Mouse (Mus musculus): ENCODE data around the gene Zkscan6. TPM values are rescaled to one million over a fixed set of nuclear protein-coding genes. Genes with fewer than 3 reads are reported as not detected.

The Zkscan6 gene
- total and polyA plus RNA-seq, 2 experiments from 2014 or later: 7.8 to 10.5 TPM

GRCm38 (mm10) chr11:65846446-65846845 lies 39.5 kb downstream of the Zkscan6 start:
- ATAC-seq (ENCODE audit: low FRiP score) (no peak), DNase-seq (ENCODE audit: low spot score) (no peak)
- no peak overlapping the region for H3K9ac ChIP-seq (replicated peaks; ENCODE audit: low read length, poor library complexity, severe bottlenecking)
- no peak overlapping the region for H3K4me2 ChIP-seq (ENCODE audit: low read depth, low read length, poor library complexity, severe bottlenecking)
- no peaks in the 10 kb centered on the region for H3K27me3 ChIP-seq (ENCODE audit: insufficient read depth, low read length)
- H3K4me1 ChIP-seq (ENCODE audit: insufficient read depth, low read length): no peaks in the 10 kb centered on the region
- H3K4me3 ChIP-seq (ENCODE audit: low read depth, low read length): no peak overlapping the region
- no peak for TF ChIP-seq CTCF (IDR thresholded peaks at IDR 0.05)
- 83% methylated on average over 5 of the region's 5 CpGs for WGBS
- no peaks in the 10 kb centered on the region for H3K9me3 ChIP-seq (ENCODE audit: low read length)
- no peaks in the 10 kb centered on the region for H3K36me3 ChIP-seq (ENCODE audit: insufficient read depth, low read length)
- no peak overlapping the region for H3K27ac ChIP-seq (ENCODE audit: low read depth, low read length)

- ATAC-seq (ENCODE audit: low FRiP score): no peak
- DNase-seq (ENCODE audit: low spot score): peak; percentile 44
- Histone ChIP-seq H3K27me3 (ENCODE audit: insufficient read depth, low read length) (no peaks in the 10 kb centered on the region), H3K4me1 (ENCODE audit: insufficient read depth, low read length) (no peaks in the 10 kb centered on the region), H3K4me3 (ENCODE audit: low read depth, low read length) (no peak overlapping the region), H3K4me2 (ENCODE audit: low read depth, low read length, poor library complexity, severe bottlenecking) (no peak overlapping the region), H3K9ac (replicated peaks; ENCODE audit: low read length, poor library complexity, severe bottlenecking) (no peak overlapping the region), H3K36me3 (ENCODE audit: insufficient read depth, low read length) (no peaks in the 10 kb centered on the region), H3K27ac (ENCODE audit: low read depth, low read length) (no peak overlapping the region), H3K9me3 (ENCODE audit: low read length) (no peaks in the 10 kb centered on the region)
- TF ChIP-seq CTCF (IDR thresholded peaks at IDR 0.05): peak; percentile 53
- 9% methylated on average over 1 of the region's 1 CpGs for WGBS
Measured at GRCm38 (mm10) chr11:65852066-65852465, 45.1 kb downstream of the Zkscan6 start.

- no peaks in the 10 kb centered on the region for H3K27me3 ChIP-seq (ENCODE audit: insufficient read depth, low read length)
- DNase-seq (ENCODE audit: low spot score) (no peak), ATAC-seq (ENCODE audit: low FRiP score) (no peak)
- H3K4me3 ChIP-seq (ENCODE audit: low read depth, low read length): no peak overlapping the region
- H3K4me1 ChIP-seq (ENCODE audit: insufficient read depth, low read length): no peaks in the 10 kb centered on the region; the same call in 1 of the 2 replicates
- H3K9ac ChIP-seq (replicated peaks; ENCODE audit: low read length, poor library complexity, severe bottlenecking): no peak overlapping the region
- H3K4me2 ChIP-seq (ENCODE audit: low read depth, low read length, poor library complexity, severe bottlenecking): no peak overlapping the region
- 19% methylated on average over 4 of the region's 4 CpGs for WGBS
- H3K36me3 ChIP-seq (ENCODE audit: insufficient read depth, low read length): no peaks in the 10 kb centered on the region
- no peak overlapping the region for H3K27ac ChIP-seq (ENCODE audit: low read depth, low read length)
- TF ChIP-seq CTCF (IDR thresholded peaks at IDR 0.05): no peak
- no peaks in the 10 kb centered on the region for H3K9me3 ChIP-seq (ENCODE audit: low read length)
Measured at GRCm38 (mm10) chr11:65861476-65861875, 54.5 kb downstream of the Zkscan6 start.

GRCm38 (mm10) chr11:65877146-65877775 lies 70.3 kb downstream of the Zkscan6 start:
- DNase-seq (ENCODE audit: low spot score): peak; percentile 14
- no peak overlapping the region for H3K4me3 ChIP-seq (ENCODE audit: low read depth, low read length)
- no peak overlapping the region for H3K27ac ChIP-seq (ENCODE audit: low read depth, low read length)
- H3K9ac ChIP-seq (replicated peaks; ENCODE audit: low read length, poor library complexity, severe bottlenecking): no peak overlapping the region
- TF ChIP-seq CTCF (IDR thresholded peaks at IDR 0.05): no peak
- no peak overlapping the region for H3K4me2 ChIP-seq (ENCODE audit: low read depth, low read length, poor library complexity, severe bottlenecking)
- WGBS: 59% methylated on average over 1 of the region's 1 CpGs
- no peak for ATAC-seq (ENCODE audit: low FRiP score)
- H3K4me1 ChIP-seq (ENCODE audit: insufficient read depth, low read length): no peaks in the 10 kb centered on the region
- no peaks in the 10 kb centered on the region for H3K27me3 ChIP-seq (ENCODE audit: insufficient read depth, low read length)
- no peaks in the 10 kb centered on the region for H3K36me3 ChIP-seq (ENCODE audit: insufficient read depth, low read length)
- no peaks in the 10 kb centered on the region for H3K9me3 ChIP-seq (ENCODE audit: low read length)

Other genes with a start within 250 kb of the Zkscan6 start
- gene Map2k4, start 18.9 kb upstream of the Zkscan6 start, total RNA-seq (2014; rRNA removed): 160 and 175 TPM in 2 replicates
- 121 and 123 TPM in 2 replicates for gene Map2k4, start 18.9 kb upstream of the Zkscan6 start, polyA plus RNA-seq (2015; fragmentation: Nextera tagmentation; extraction: Ambion mirVana)